10 mouse cellular contexts compared by ENCODE assay signal in the genomic region with DNA sequence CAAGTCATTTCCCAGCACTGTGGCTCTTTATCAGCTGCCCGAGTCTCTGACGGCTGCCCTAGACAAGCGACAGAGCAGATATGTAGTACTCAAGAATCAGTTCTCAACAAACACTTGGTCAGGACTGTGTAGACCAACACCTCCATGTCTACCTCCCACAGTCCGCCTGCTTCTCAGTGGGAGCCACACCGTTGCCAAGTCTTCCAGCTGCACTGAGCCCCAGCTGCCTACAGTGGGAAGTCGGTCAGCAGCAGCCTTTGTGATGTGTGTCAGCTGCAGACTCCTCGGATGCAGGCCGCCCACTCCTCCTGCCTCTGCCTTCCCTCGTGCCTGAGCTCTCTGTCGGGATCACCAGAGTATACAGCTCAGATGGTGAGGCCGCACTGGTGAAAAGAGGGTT. TPM values are rescaled to one million over a fixed set of nuclear protein-coding genes. Genes with fewer than 3 reads are reported as not detected.
DNase-seq lines count a peak whose midpoint lies in the region; ATAC-seq and TF ChIP-seq lines count a peak whose summit lies in the region.
"Had no signal": no experiment of that assay in that cellular context is flagged by ENCODE, and none has a peak within 500 bp of the region (broad histone marks: within the 10 kb centered on the region; RNA-seq: fewer than 3 reads in every experiment).

No protein-coding gene starts in this region.

- WGBS in embryonic facial prominence, embryonic 14.5 days = 59% methylated on average over 11 of the region's 11 CpGs
- 75% methylated on average over 11 of the region's 11 CpGs for WGBS in embryonic facial prominence, embryonic 10.5 days
- 25% methylated on average over 11 of the region's 11 CpGs for WGBS in lung, embryonic 14.5 days

- peak; percentile 36 for DNase-seq in embryonic facial prominence, embryonic 14.5 days (ENCODE audit: low spot score)
- DNase-seq in embryonic facial prominence, embryonic 10.5 days (ENCODE audit: low spot score) = no peak
- peak; percentile 84 for DNase-seq in lung, embryonic 14.5 days
- no peak for DNase-seq in lung, postnatal 36 days
- DNase-seq in heart, postnatal 14 days = peak; percentile 40 to 53
- no peak for DNase-seq in kidney, adult 11 months
- no peak for DNase-seq in cerebellum, adult 8-10 months

- H3K4me1 ChIP-seq in embryonic facial prominence, embryonic 14.5 days (ENCODE audit: control insufficient read depth, insufficient read depth, low read length) = no peaks in the 10 kb centered on the region
- H3K4me1 ChIP-seq in embryonic facial prominence, embryonic 10.5 days = peaks cover 25% of the 10 kb centered on the region
- no peaks in the 10 kb centered on the region for H3K4me1 ChIP-seq in lung, embryonic 14.5 days (ENCODE audit: insufficient read depth)
- H3K4me1 ChIP-seq: forebrain, embryonic 12.5 days had no signal

- H3K27me3 ChIP-seq in embryonic facial prominence, embryonic 14.5 days (replicated peaks; ENCODE audit: control insufficient read depth, insufficient read depth, low read length) = no peaks in the 10 kb centered on the region
- no peaks in the 10 kb centered on the region for H3K27me3 ChIP-seq in embryonic facial prominence, embryonic 10.5 days (replicated peaks; ENCODE audit: low read depth, poor library complexity, severe bottlenecking)
- H3K27me3 ChIP-seq in lung, embryonic 14.5 days (ENCODE audit: insufficient read depth, low read length) = no peaks in the 10 kb centered on the region

- H3K4me3 ChIP-seq in embryonic facial prominence, embryonic 14.5 days (ENCODE audit: low read depth, low read length) = no peak overlapping the region
- H3K4me3 ChIP-seq in embryonic facial prominence, embryonic 10.5 days = no peak overlapping the region
- H3K4me3 ChIP-seq in lung, embryonic 14.5 days (ENCODE audit: low read depth, low read length) = no peak overlapping the region
- H3K4me3 ChIP-seq: forebrain, embryonic 12.5 days had no signal

- no peak for TF ChIP-seq CTCF in lung, embryonic 14.5 days (IDR thresholded peaks at IDR 0.05; ENCODE audit: low read depth)

- no peak overlapping the region for H3K4me2 ChIP-seq in embryonic facial prominence, embryonic 14.5 days (ENCODE audit: low read depth, low read length)
- H3K4me2 ChIP-seq in lung, embryonic 14.5 days = no peak overlapping the region
- H3K4me2 ChIP-seq: forebrain, embryonic 12.5 days had no signal

- H3K36me3 ChIP-seq in embryonic facial prominence, embryonic 14.5 days (ENCODE audit: control insufficient read depth, insufficient read depth, low read length) = no peaks in the 10 kb centered on the region
- no peaks in the 10 kb centered on the region for H3K36me3 ChIP-seq in embryonic facial prominence, embryonic 10.5 days (replicated peaks)
- no peaks in the 10 kb centered on the region for H3K36me3 ChIP-seq in lung, embryonic 14.5 days (ENCODE audit: insufficient read depth)
- H3K36me3 ChIP-seq: forebrain, embryonic 12.5 days had no signal

- intact Hi-C loops in heart, postnatal 14 days (cut with DNase I) = no loop called here

- H3K9me3 ChIP-seq in embryonic facial prominence, embryonic 14.5 days (ENCODE audit: control insufficient read depth, low read length) = no peaks in the 10 kb centered on the region
- no peaks in the 10 kb centered on the region for H3K9me3 ChIP-seq in embryonic facial prominence, embryonic 10.5 days
- no peaks in the 10 kb centered on the region for H3K9me3 ChIP-seq in lung, embryonic 14.5 days (ENCODE audit: low read depth, low read length)
- H3K9me3 ChIP-seq: forebrain, embryonic 12.5 days had no signal

- H3K27ac ChIP-seq in embryonic facial prominence, embryonic 14.5 days (replicated peaks; ENCODE audit: low read depth, low read length) = no peak overlapping the region
- no peak overlapping the region for H3K27ac ChIP-seq in embryonic facial prominence, embryonic 10.5 days (replicated peaks)
- no peak overlapping the region for H3K27ac ChIP-seq in lung, embryonic 14.5 days (ENCODE audit: low read depth)
- H3K27ac ChIP-seq: forebrain, embryonic 12.5 days had no signal

- no peak for ATAC-seq in embryonic facial prominence, embryonic 14.5 days (ENCODE audit: low read depth)
- ATAC-seq in lung, embryonic 14.5 days (ENCODE audit: insufficient read depth) = peak; percentile 95
- 0 out of 2 replicates have a peak, but pooled peaks have one; percentile 16 for ATAC-seq in neutrophil, adult 5-6 weeks (ENCODE audit: extremely low read depth, insufficient number of reproducible peaks, low FRiP score, poor library complexity, severe bottlenecking)
- ATAC-seq: hindbrain, embryonic 16.5 days had no signal

- H3K9ac ChIP-seq in embryonic facial prominence, embryonic 14.5 days (ENCODE audit: low read depth, low read length) = no peak overlapping the region
- H3K9ac ChIP-seq in lung, embryonic 14.5 days = no peak overlapping the region
- H3K9ac ChIP-seq: forebrain, embryonic 12.5 days had no signal

RNA-seq across cellular contexts. Expression of a gene that starts 31.6 kb away (rescaled TPM):
- polyA plus RNA-seq in embryonic facial prominence, embryonic 14.5 days (2014; fragmentation: Nextera tagmentation; extraction: Ambion mirVana) = 45.3 and 45.9 TPM in 2 replicates
- 41.7 and 44.3 TPM in 2 replicates for polyA plus RNA-seq in embryonic facial prominence, embryonic 10.5 days (2016; fragmentation: Nextera tagmentation; extraction: Ambion mirVana)
- 59.2 and 62.0 TPM in 2 replicates for polyA plus RNA-seq in lung, embryonic 14.5 days (2014; fragmentation: Nextera tagmentation; extraction: Ambion mirVana)
- total RNA-seq in heart, postnatal 14 days (2021) = 10 to 100 TPM; 38.7 to 40.2 TPM
- 15.3 and 21.6 TPM in 2 replicates for total RNA-seq in neutrophil, adult 5-6 weeks (2017)

Comparison
In these comparisons a context has a peak if more than half of its experiments do, and no peak if none do; other contexts are left out.
1. DNase-seq: peak in embryonic facial prominence, embryonic 14.5 days (single experiment), lung, embryonic 14.5 days (single experiment) and heart, postnatal 14 days (2 of 2); none in embryonic facial prominence, embryonic 10.5 days (single experiment), lung, postnatal 36 days (single experiment), kidney, adult 11 months (single experiment) and cerebellum, adult 8-10 months (single experiment).